In genomic region chr15:83569682-83570081, GRCm38 (mm10) we compare ENCODE assay signal across 22 mouse cellular contexts. TPM values are rescaled to one million over a fixed set of nuclear protein-coding genes. Genes with fewer than 3 reads are reported as not detected.
DNase-seq lines count a peak whose midpoint lies in the region; ATAC-seq and TF ChIP-seq lines count a peak whose summit lies in the region.
"Had no signal": no experiment of that assay in that cellular context is flagged by ENCODE, and none has a peak within 500 bp of the region (broad histone marks: within the 10 kb centered on the region; RNA-seq: fewer than 3 reads in every experiment).

No protein-coding gene starts in this region.

- intact Hi-C loops in gastrocnemius, postnatal 36 days (cut with DNase I), result no loop called here

- H3K27ac ChIP-seq in liver, embryonic 12.5 days, result peak overlapping the region; percentile 22; the same call in 1 of the 2 replicates
- H3K27ac ChIP-seq in liver, postnatal 0 days (ENCODE audit: low read depth), result no peak overlapping the region
- H3K27ac ChIP-seq: embryonic facial prominence, embryonic 13.5 days; hindbrain, embryonic 12.5 days; intestine, embryonic 15.5 days; kidney, embryonic 15.5 days; layer of hippocampus, adult 2 months; liver, embryonic 13.5 days; midbrain, embryonic 10.5 days; neural tube, embryonic 13.5 days had no signal

- TF ChIP-seq CTCF in liver, postnatal 0 days (IDR thresholded peaks at IDR 0.05; ENCODE audit: low read depth), result no peak

- 48% methylated on average over 11 of the region's 11 CpGs for WGBS in liver, embryonic 12.5 days (ENCODE audit: insufficient replicate concordance)
- 65% methylated on average over 11 of the region's 11 CpGs for WGBS in liver, postnatal 0 days (ENCODE audit: insufficient replicate concordance)

- H3K4me1 ChIP-seq in liver, embryonic 12.5 days, result peaks cover 57% of the 10 kb centered on the region
- H3K4me1 ChIP-seq in liver, postnatal 0 days (ENCODE audit: insufficient read depth), result peaks cover 25% of the 10 kb centered on the region
- H3K4me1 ChIP-seq: embryonic facial prominence, embryonic 13.5 days; hindbrain, embryonic 12.5 days; kidney, embryonic 15.5 days; neural tube, embryonic 13.5 days had no signal

- no peaks in the 10 kb centered on the region for H3K9me3 ChIP-seq in liver, embryonic 12.5 days (replicated peaks)
- no peaks in the 10 kb centered on the region for H3K9me3 ChIP-seq in liver, postnatal 0 days (ENCODE audit: low read length)
- H3K9me3 ChIP-seq: embryonic facial prominence, embryonic 13.5 days; hindbrain, embryonic 12.5 days; intestine, embryonic 15.5 days; kidney, embryonic 15.5 days; liver, embryonic 13.5 days; midbrain, embryonic 10.5 days; neural tube, embryonic 13.5 days had no signal

- no peak for TF ChIP-seq EP300 in liver, postnatal 0 days (IDR thresholded peaks at IDR 0.05; ENCODE audit: low read depth)

- H3K27me3 ChIP-seq in liver, embryonic 12.5 days (replicated peaks), result no peaks in the 10 kb centered on the region
- H3K27me3 ChIP-seq in liver, postnatal 0 days (ENCODE audit: insufficient read depth, low read length), result no peaks in the 10 kb centered on the region
- H3K27me3 ChIP-seq: hindbrain, embryonic 12.5 days; intestine, embryonic 15.5 days; kidney, embryonic 15.5 days; liver, embryonic 13.5 days had no signal

- no peak for ATAC-seq in liver, embryonic 12.5 days
- ATAC-seq in liver, postnatal 0 days, result no peak
- ATAC-seq in megakaryocyte-erythroid progenitor cell, adult 5-6 weeks (replicated peaks; ENCODE audit: low FRiP score, low TSS enrichment, poor library complexity, severe bottlenecking), result 0 out of 2 replicates have a peak, but pooled peaks have one; percentile 18
- ATAC-seq: forebrain, postnatal 0 days; intestine, embryonic 15.5 days had no signal

- no peak overlapping the region for H3K4me3 ChIP-seq in liver, embryonic 12.5 days
- H3K4me3 ChIP-seq in liver, postnatal 0 days (ENCODE audit: low read depth, low read length), result no peak overlapping the region
- H3K4me3 ChIP-seq: embryonic facial prominence, embryonic 13.5 days; hindbrain, embryonic 12.5 days; intestine, embryonic 15.5 days; kidney, embryonic 15.5 days; layer of hippocampus, adult 2 months; liver, embryonic 13.5 days; midbrain, embryonic 10.5 days; neural tube, embryonic 13.5 days had no signal

- H3K4me2 ChIP-seq in liver, embryonic 12.5 days, result no peak overlapping the region; the same call in 1 of the 2 replicates
- H3K4me2 ChIP-seq in liver, postnatal 0 days (ENCODE audit: low read depth, low read length), result no peak overlapping the region
- H3K4me2 ChIP-seq: embryonic facial prominence, embryonic 13.5 days; hindbrain, embryonic 12.5 days; intestine, embryonic 15.5 days; kidney, embryonic 15.5 days; liver, embryonic 13.5 days; neural tube, embryonic 13.5 days had no signal

- no peak overlapping the region for H3K9ac ChIP-seq in liver, embryonic 12.5 days
- no peak overlapping the region for H3K9ac ChIP-seq in liver, postnatal 0 days (replicated peaks)
- H3K9ac ChIP-seq: embryonic facial prominence, embryonic 13.5 days; forebrain, postnatal 0 days; hindbrain, embryonic 12.5 days; intestine, embryonic 15.5 days; kidney, embryonic 15.5 days; liver, embryonic 13.5 days; neural tube, embryonic 13.5 days had no signal

- no peak for DNase-seq in liver, postnatal 0 days
- peak; percentile 25 for DNase-seq in CD4-positive, CD25-positive, alpha-beta regulatory T cell, adult 2 months (ENCODE audit: low read depth, low spot score)
- DNase-seq in R1 (ENCODE audit: low read depth, low spot score), result peak; percentile 92
- no peak for DNase-seq in gastrocnemius, postnatal 36 days
- DNase-seq in gastrocnemius, postnatal 4 days (ENCODE audit: low spot score in 2 of 2), result no peak
- no peak for DNase-seq in layer of hippocampus, adult 11-12 months (ENCODE audit: low spot score)
- DNase-seq: adrenal gland, adult 8-10 months; cerebellum, adult 11-12 months; forebrain, postnatal 0 days; left cerebral cortex, postnatal 4 days; liver, embryonic 13.5 days; lung, postnatal 10 days had no signal

- H3K36me3 ChIP-seq in liver, embryonic 12.5 days, result peaks cover 31% of the 10 kb centered on the region
- H3K36me3 ChIP-seq in liver, postnatal 0 days (replicated peaks; ENCODE audit: insufficient read depth, low read length), result peaks cover 29% of the 10 kb centered on the region
- H3K36me3 ChIP-seq: intestine, embryonic 15.5 days had no signal

RNA-seq across cellular contexts. Expression of gene Mcat, which starts 6.1 kb away (rescaled TPM):
- polyA plus RNA-seq in liver, embryonic 12.5 days (2016; fragmentation: Nextera tagmentation; extraction: Ambion mirVana), result 27.1 and 28.1 TPM in 2 replicates
- polyA plus RNA-seq in liver, postnatal 0 days (2015; fragmentation: Nextera tagmentation; extraction: Ambion mirVana), result 20.0 and 20.5 TPM in 2 replicates
- 21.7 and 28.8 TPM in 2 replicates for total RNA-seq in megakaryocyte-erythroid progenitor cell, adult 5-6 weeks (2014; fragmentation: Nextera tagmentation)
- total RNA-seq in megakaryocyte-erythroid progenitor cell, adult 5-6 weeks (2017), result 17.6 and 24.1 TPM in 2 replicates
- total RNA-seq in gastrocnemius, postnatal 36 days (2021), result 10 to 100 TPM; 18.2 to 20.1 TPM
- total RNA-seq in gastrocnemius, postnatal 4 days (2021), result 10 to 100 TPM; 29.8 to 31.3 TPM

RNA-seq across cellular contexts. Expression of gene Tspo, which starts 6.3 kb away (rescaled TPM):
- polyA plus RNA-seq in liver, embryonic 12.5 days (2016; fragmentation: Nextera tagmentation; extraction: Ambion mirVana), result 186 and 192 TPM in 2 replicates
- 168 and 183 TPM in 2 replicates for polyA plus RNA-seq in liver, postnatal 0 days (2015; fragmentation: Nextera tagmentation; extraction: Ambion mirVana)
- 68.3 and 109 TPM in 2 replicates for total RNA-seq in megakaryocyte-erythroid progenitor cell, adult 5-6 weeks (2014; fragmentation: Nextera tagmentation)
- 22.8 and 35.7 TPM in 2 replicates for total RNA-seq in megakaryocyte-erythroid progenitor cell, adult 5-6 weeks (2017)
- total RNA-seq in gastrocnemius, postnatal 36 days (2021), result 10 to 100 TPM; 20.8 to 23.4 TPM
- total RNA-seq in gastrocnemius, postnatal 4 days (2021), result 10 to 100 TPM; 25.5 to 38.0 TPM

RNA-seq across cellular contexts. Expression of gene Ttll12, which starts 25.3 kb away (rescaled TPM):
- 62.7 and 64.0 TPM in 2 replicates for polyA plus RNA-seq in liver, embryonic 12.5 days (2016; fragmentation: Nextera tagmentation; extraction: Ambion mirVana)
- polyA plus RNA-seq in liver, postnatal 0 days (2015; fragmentation: Nextera tagmentation; extraction: Ambion mirVana), result 10.9 and 12.9 TPM in 2 replicates
- 111 and 131 TPM in 2 replicates for total RNA-seq in megakaryocyte-erythroid progenitor cell, adult 5-6 weeks (2014; fragmentation: Nextera tagmentation)
- total RNA-seq in megakaryocyte-erythroid progenitor cell, adult 5-6 weeks (2017), result 33.9 and 55.3 TPM in 2 replicates
- 1 to 10 TPM; 4.4 to 4.7 TPM for total RNA-seq in gastrocnemius, postnatal 36 days (2021)
- total RNA-seq in gastrocnemius, postnatal 4 days (2021), result 10 to 100 TPM; 15.5 to 17.6 TPM

RNA-seq across cellular contexts. Expression of gene Bik, which starts 43.0 kb away (rescaled TPM):
- 2.2 and 2.7 TPM in 2 replicates for polyA plus RNA-seq in liver, embryonic 12.5 days (2016; fragmentation: Nextera tagmentation; extraction: Ambion mirVana)
- 6.2 and 6.4 TPM in 2 replicates for polyA plus RNA-seq in liver, postnatal 0 days (2015; fragmentation: Nextera tagmentation; extraction: Ambion mirVana)
- total RNA-seq in megakaryocyte-erythroid progenitor cell, adult 5-6 weeks (2014; fragmentation: Nextera tagmentation), result 0.37 and 1.7 TPM in 2 replicates
- not detected in 2 replicates for total RNA-seq in megakaryocyte-erythroid progenitor cell, adult 5-6 weeks (2017)
- 1 to 10 TPM in 1 of 2 experiments, under 1 TPM in 1; 0.76 to 1.6 TPM for total RNA-seq in gastrocnemius, postnatal 36 days (2021)
- total RNA-seq in gastrocnemius, postnatal 4 days (2021), result 1 to 10 TPM; 2.7 to 4.0 TPM
- total RNA-seq: forebrain, postnatal 0 days; layer of hippocampus, adult 2 months; left cerebral cortex, postnatal 4 days; monocyte, adult 5-6 weeks had no signal

RNA-seq across cellular contexts. Expression of gene Ttll1, which starts 59.0 kb away (rescaled TPM):
- polyA plus RNA-seq in liver, embryonic 12.5 days (2016; fragmentation: Nextera tagmentation; extraction: Ambion mirVana), result 9.6 and 10.0 TPM in 2 replicates
- 2.7 and 3.2 TPM in 2 replicates for polyA plus RNA-seq in liver, postnatal 0 days (2015; fragmentation: Nextera tagmentation; extraction: Ambion mirVana)
- total RNA-seq in megakaryocyte-erythroid progenitor cell, adult 5-6 weeks (2014; fragmentation: Nextera tagmentation), result 9.5 and 18.0 TPM in 2 replicates
- 9.2 and 9.5 TPM in 2 replicates for total RNA-seq in megakaryocyte-erythroid progenitor cell, adult 5-6 weeks (2017)
- total RNA-seq in gastrocnemius, postnatal 36 days (2021), result 1 to 10 TPM; 3.1 to 3.5 TPM
- total RNA-seq in gastrocnemius, postnatal 4 days (2021), result 1 to 10 TPM; 7.2 to 8.2 TPM

Comparison
In these comparisons a context has a peak if more than half of its experiments do, and no peak if none do; other contexts are left out.
1. DNase-seq: peak in CD4-positive, CD25-positive, alpha-beta regulatory T cell, adult 2 months (single experiment) and R1 (single experiment); none in liver, postnatal 0 days (single experiment), gastrocnemius, postnatal 36 days (0 of 2), gastrocnemius, postnatal 4 days (0 of 2) and layer of hippocampus, adult 11-12 months (single experiment).